Mouse (Mus musculus) CH12.LX (cell line): ENCODE measurements around the gene Cyfip2. TPM values are rescaled to one million over a fixed set of nuclear protein-coding genes. Genes with fewer than 3 reads are reported as not detected.
A peak's percentile ranks its signal among the peaks of the same experiment; 100 is the strongest.

Experiments
- DNase-seq: peaks from one replicate; pipeline ENCODE4 v3.0.0-alpha.2; 2013; ENCODE audit errors: extremely low read depth
- H3K27ac ChIP-seq: 2 replicates; pipeline ENCODE4 v1.5.1; 2012; ENCODE audit warnings: low read depth, mild to moderate bottlenecking, control low read depth, moderate library complexity; ENCODE audit not compliant: insufficient read depth
- H3K27me3 ChIP-seq: replicated peaks from 2 replicates; pipeline ENCODE3; 2012; ENCODE audit warnings: inconsistent platforms
- H3K36me3 ChIP-seq, 2 experiments: replicated peaks in 1 of 2; 2 replicates each; pipeline versions ENCODE3 to v1.6.1; 2012; ENCODE audit warnings: inconsistent platforms in 1 of 2, low read length in 1 of 2, mild to moderate bottlenecking in 1 of 2, mixed read lengths in 1 of 2, moderate library complexity in 1 of 2; ENCODE audit not compliant: control insufficient read depth in 1 of 2, insufficient read depth in 1 of 2
- H3K4me1 ChIP-seq, 2 experiments: 2 replicates each; pipeline ENCODE4 v1.6.1; 2012; ENCODE audit warnings: inconsistent platforms in 1 of 2, moderate library complexity in 1 of 2; ENCODE audit not compliant: insufficient read depth in 2 of 2, control insufficient read depth in 1 of 2
- H3K4me2 ChIP-seq: 2 replicates; pipeline ENCODE4 v1.6.1; 2012; ENCODE audit warnings: low read depth, mild to moderate bottlenecking, control low read depth; ENCODE audit not compliant: poor library complexity, insufficient read depth, severe bottlenecking
- H3K4me3 ChIP-seq, 3 experiments: fragments of 150-350 bp in 1 of 3; sonication (generic) in 1 of 3; replicated peaks in 1 of 3; 2 replicates each; pipeline versions ENCODE3 to v1.5.1; 2011 to 2012; ENCODE audit warnings: low read depth in 2 of 3, low read length in 2 of 3, mild to moderate bottlenecking in 2 of 3, moderate library complexity in 2 of 3, control low read depth in 1 of 3, improper control_type of control experiment in 1 of 3, inconsistent platforms in 1 of 3, mixed read lengths in 1 of 3; ENCODE audit not compliant: poor library complexity in 1 of 3
- H3K79me2 ChIP-seq: replicated peaks from 2 replicates; pipeline ENCODE4 v1.6.1; 2012; ENCODE audit warnings: mild to moderate bottlenecking, moderate library complexity; ENCODE audit not compliant: control insufficient read depth, poor library complexity, insufficient read depth, severe bottlenecking; ENCODE audit errors: extremely low read depth
- H3K9ac ChIP-seq: 2 replicates; pipeline ENCODE4 v1.6.1; 2012; ENCODE audit warnings: low read depth, mild to moderate bottlenecking, control low read depth, moderate library complexity; ENCODE audit not compliant: insufficient read depth
- H3K9me3 ChIP-seq: replicated peaks from 2 replicates; pipeline ENCODE3; 2012; ENCODE audit warnings: low read length, inconsistent platforms, mixed read lengths
- CTCF ChIP-seq, 2 experiments: IDR thresholded peaks in 1 of 2; conservative IDR thresholded peaks in 1 of 2; 2 replicates each; pipeline ENCODE4 v1.5.1; 2011 to 2012; ENCODE audit warnings: low read depth in 2 of 2, low read length in 2 of 2, improper control_type of control experiment in 1 of 2, inconsistent platforms in 1 of 2, mild to moderate bottlenecking in 1 of 2, moderate library complexity in 1 of 2
- E2F4 ChIP-seq: IDR thresholded peaks from 2 replicates; pipeline ENCODE4 v1.6.1; 2011; ENCODE audit warnings: low read depth, low read length, improper control_type of control experiment; ENCODE audit not compliant: insufficient replicate concordance
- EP300 ChIP-seq: IDR thresholded peaks from 2 replicates; pipeline ENCODE4 v1.6.1; 2011; ENCODE audit warnings: low read length, improper control_type of control experiment
- HCFC1 ChIP-seq: IDR thresholded peaks from 2 replicates; pipeline ENCODE4 v1.6.1; 2012; ENCODE audit warnings: low read depth, mild to moderate bottlenecking, inconsistent platforms, low read length, improper control_type of control experiment
- JUN ChIP-seq: IDR thresholded peaks from 2 replicates; pipeline ENCODE4 v1.6.1; 2011; ENCODE audit warnings: low read depth, mild to moderate bottlenecking, low read length, improper control_type of control experiment, moderate library complexity; ENCODE audit not compliant: insufficient read depth
- KAT2A ChIP-seq: IDR thresholded peaks from 2 replicates; pipeline ENCODE4 v1.6.1; 2012; ENCODE audit warnings: low read length, improper control_type of control experiment, inconsistent platforms; ENCODE audit not compliant: insufficient replicate concordance
- MAFK ChIP-seq: IDR thresholded peaks from 2 replicates; pipeline ENCODE4 v1.6.1; 2011; ENCODE audit warnings: low read length, improper control_type of control experiment; ENCODE audit not compliant: insufficient replicate concordance
- MAZ ChIP-seq: IDR thresholded peaks from 2 replicates; pipeline ENCODE4 v1.6.1; 2012; ENCODE audit warnings: low read depth, mild to moderate bottlenecking, inconsistent platforms, low read length, improper control_type of control experiment, moderate library complexity
- MXI1 ChIP-seq: IDR thresholded peaks from 2 replicates; pipeline ENCODE4 v1.6.1; 2011; ENCODE audit warnings: mild to moderate bottlenecking, low read depth, low read length, improper control_type of control experiment
- MYC ChIP-seq: IDR thresholded peaks from 2 replicates; pipeline ENCODE4 v1.6.1; 2011; ENCODE audit warnings: low read depth, mild to moderate bottlenecking, improper control_type of control experiment, low read length
- NELFE ChIP-seq: IDR thresholded peaks from 2 replicates; pipeline ENCODE4 v1.6.1; 2011; ENCODE audit warnings: low read depth, low read length, improper control_type of control experiment
- NRF1 ChIP-seq: IDR thresholded peaks from 2 replicates; pipeline ENCODE4 v1.6.1; 2014; ENCODE audit warnings: low read depth, mild to moderate bottlenecking, inconsistent platforms, low read length, improper control_type of control experiment, moderate library complexity
- RAD21 ChIP-seq: IDR thresholded peaks from 2 replicates; pipeline ENCODE4 v1.6.1; 2011; ENCODE audit warnings: low read depth, mild to moderate bottlenecking, low read length, improper control_type of control experiment, moderate library complexity
- RCOR1 ChIP-seq: conservative IDR thresholded peaks from 2 replicates; pipeline ENCODE4 v1.6.1; 2012; ENCODE audit warnings: low read depth, mild to moderate bottlenecking, inconsistent platforms, low read length, improper control_type of control experiment
- SIN3A ChIP-seq: IDR thresholded peaks from 2 replicates; pipeline ENCODE4 v1.6.1; 2012; ENCODE audit warnings: low read length, improper control_type of control experiment, inconsistent platforms
- SMC3 ChIP-seq: IDR thresholded peaks from 2 replicates; pipeline ENCODE4 v1.6.1; 2011; ENCODE audit warnings: low read depth, low read length, improper control_type of control experiment
- TBP ChIP-seq: conservative IDR thresholded peaks from 2 replicates; pipeline ENCODE4 v1.6.1; 2011; ENCODE audit warnings: low read depth, low read length, improper control_type of control experiment
- TCF12 ChIP-seq: IDR thresholded peaks from 2 replicates; pipeline ENCODE4 v1.6.1; 2014; ENCODE audit warnings: low read depth, mild to moderate bottlenecking, inconsistent platforms, low read length, improper control_type of control experiment
- UBTF ChIP-seq: IDR thresholded peaks from 2 replicates; pipeline ENCODE4 v1.6.1; 2012; ENCODE audit warnings: low read depth, mild to moderate bottlenecking, inconsistent platforms, low read length, improper control_type of control experiment, moderate library complexity
- USF1 ChIP-seq: IDR thresholded peaks from 2 replicates; pipeline ENCODE4 v1.6.1; 2014; ENCODE audit warnings: low read depth, mild to moderate bottlenecking, inconsistent platforms, low read length, improper control_type of control experiment
- USF2 ChIP-seq: conservative IDR thresholded peaks from 2 replicates; pipeline ENCODE4 v1.6.1; 2011; ENCODE audit warnings: low read depth, low read length, improper control_type of control experiment
- ZC3H11A ChIP-seq: IDR thresholded peaks from 2 replicates; pipeline ENCODE4 v1.6.1; 2012; ENCODE audit warnings: low read depth, mild to moderate bottlenecking, inconsistent platforms, low read length, improper control_type of control experiment
- ZKSCAN1 ChIP-seq: IDR thresholded peaks from 2 replicates; pipeline ENCODE4 v1.6.1; 2012; ENCODE audit warnings: low read depth, inconsistent platforms, low read length, improper control_type of control experiment, borderline replicate concordance
- ZMIZ1 ChIP-seq: IDR thresholded peaks from 2 replicates; pipeline ENCODE4 v1.6.1; 2012; ENCODE audit warnings: low read depth, mild to moderate bottlenecking, inconsistent platforms, low read length, improper control_type of control experiment
- ZNF384 ChIP-seq: IDR thresholded peaks from 2 replicates; pipeline ENCODE4 v1.6.1; 2012; ENCODE audit warnings: low read depth, low read length, improper control_type of control experiment, inconsistent platforms
- dilution Hi-C: fragments of 300-500 bp; cut with MboI; formaldehyde crosslinking; loops from 2 replicates; pipeline ENCODE4 v1.14.3; 2020; ENCODE audit warnings: low sequenced_read_pairs; ENCODE audit not compliant: extremely low pct_unique_long_range_greater_than_20kb, extremely low pct_ligation_motif_present
- in situ Hi-C: fragments of 300-500 bp; cut with MboI; formaldehyde crosslinking; loops from 3 replicates; pipeline ENCODE4 v1.14.3; 2019; ENCODE audit warnings: low sequenced_read_pairs, low pct_ligation_motif_present, low pct_unique_long_range_greater_than_20kb, mixed read lengths
- polyA plus RNA-seq: library from polyadenylated mRNA; unstranded; fragments of >175 nt; gene quantifications from 2 replicates; pipeline ENCODE4 v1.2.1, GENCODE M21; 2012; ENCODE audit warnings: low read depth; ENCODE audit not compliant: insufficient read length
- total RNA-seq, 2 experiments: library from RNA; depleted of rRNA; stranded (reverse); fragments of 300-350 nt in 1 of 2; fragments of >200 nt in 1 of 2; gene quantifications; 2 replicates each; pipeline ENCODE4 v1.2.3; 2012 to 2014

The Cyfip2 gene
- total and polyA plus RNA-seq, 3 experiments = 40.7 to 194 (median 97.6) TPM

- in situ Hi-C loops = loop anchor here (5.0 kb wide), 2 partner anchors 36 to 156 kb away; partner anchors contain the start of gene Cyfip2
- peaks cover 89 to 98% of the 10 kb centered on the region in 2 experiments for H3K36me3 ChIP-seq
- H3K4me3 ChIP-seq = no peak overlapping the region
Observed at GRCm38 (mm10) chr11:46276778-46277177, 35.9 kb downstream of the Cyfip2 start.

DNA sequence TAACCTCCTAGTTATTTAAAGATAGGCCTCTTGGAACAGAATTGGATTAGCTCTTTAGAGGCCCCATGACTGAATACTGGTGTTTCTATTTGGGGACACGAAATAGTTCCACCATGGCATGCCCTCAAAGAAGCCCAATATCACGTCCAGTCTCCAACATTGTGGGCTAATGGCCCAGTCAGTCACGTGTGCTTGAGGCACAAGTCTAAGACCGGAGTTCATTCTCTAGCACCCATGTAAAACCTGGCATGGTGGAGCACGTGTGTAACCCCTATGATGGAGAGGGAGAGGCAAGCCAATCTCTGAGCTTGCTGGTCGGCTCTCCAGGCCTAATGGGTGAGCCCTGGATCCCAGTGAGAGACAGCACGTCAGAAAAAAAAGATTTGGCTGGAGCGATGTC, 36.5 kb downstream of the Cyfip2 start:
- TF ChIP-seq KAT2A (no peak), NRF1 (no peak)
- TF ChIP-seq, all 38 proteins: peak for 0
- Histone ChIP-seq H3K27me3 (no peaks in the 10 kb centered on the region), H3K27ac (no peak overlapping the region), H3K9me3 (no peaks in the 10 kb centered on the region), H3K79me2 (no peaks in the 10 kb centered on the region; the same call in 1 of the 2 replicates), H3K4me2 (no peak overlapping the region), H3K36me3 (peaks cover 89 to 98% of the 10 kb centered on the region in 2 experiments), H3K4me3 (no peak overlapping the region), H3K9ac (no peak overlapping the region), H3K4me1 (peaks cover 11 to 89% of the 10 kb centered on the region in 2 experiments)
- DNase-seq = no peak
- dilution Hi-C loops (no loop called here), in situ Hi-C loops (loop anchor here (5.0 kb wide), 2 partner anchors 36 to 156 kb away; partner anchors contain the start of gene Cyfip2)

More at GRCm38 (mm10) chr11:46276778-46277177, 35.9 kb downstream of the Cyfip2 start:
- DNase-seq = no peak
- H3K27me3 ChIP-seq = no peaks in the 10 kb centered on the region
- no peak overlapping the region for H3K4me2 ChIP-seq
- H3K9me3 ChIP-seq = no peaks in the 10 kb centered on the region
- H3K4me1 ChIP-seq = peaks cover 11 to 83% of the 10 kb centered on the region in 2 experiments
- no peak overlapping the region for H3K9ac ChIP-seq
- TF ChIP-seq EP300 = no peak
- TF ChIP-seq MAZ = no peak
- TF ChIP-seq JUN = no peak
- TF ChIP-seq UBTF = no peak
- TF ChIP-seq CTCF (conservative IDR thresholded peaks at IDR 0.05 in 1 of 2, IDR thresholded peaks at IDR 0.05 in 1 of 2; ENCODE audit: low read depth in 2 of 2, low read length in 2 of 2) = peak in 1 of 2 experiments; percentile 47; a peak in 2 of 4 replicates
- no peak for TF ChIP-seq RCOR1
- H3K79me2 ChIP-seq = no peaks in the 10 kb centered on the region; the same call in 1 of the 2 replicates
- dilution Hi-C loops = no loop called here
- no peak overlapping the region for H3K27ac ChIP-seq

DNA sequence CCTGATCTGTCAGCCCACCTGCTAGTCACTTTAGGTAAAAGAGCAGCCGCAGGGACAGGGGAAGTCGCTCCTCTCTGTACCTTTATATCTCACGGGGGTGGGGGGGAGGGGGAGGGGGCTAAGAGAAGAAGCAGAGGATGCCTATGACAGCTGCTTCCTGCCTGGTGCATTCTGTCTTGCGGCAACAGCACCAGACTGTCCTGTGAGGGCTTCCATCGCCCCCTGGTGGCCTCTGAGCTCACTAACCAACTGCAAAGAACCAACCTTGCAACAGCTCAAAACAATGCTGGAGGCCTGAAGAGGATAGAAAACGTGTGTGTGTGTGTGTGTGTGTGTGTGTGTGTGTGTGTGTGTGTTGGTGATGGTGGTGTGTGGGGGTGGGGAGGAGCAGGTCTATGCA, 37.4 kb downstream of the Cyfip2 start:
- no peaks in the 10 kb centered on the region for H3K9me3 ChIP-seq
- in situ Hi-C loops = loop anchor here (5.0 kb wide), 2 partner anchors 37 to 157 kb away; partner anchors contain the start of gene Cyfip2
- no peak overlapping the region for H3K4me3 ChIP-seq
- H3K9ac ChIP-seq = no peak overlapping the region
- no peak overlapping the region for H3K27ac ChIP-seq
- peak; percentile 96 for DNase-seq
- peaks cover 11 to 96% of the 10 kb centered on the region in 2 experiments for H3K4me1 ChIP-seq
- H3K36me3 ChIP-seq = peaks cover 88 to 96% of the 10 kb centered on the region in 2 experiments
- H3K4me2 ChIP-seq = no peak overlapping the region
- dilution Hi-C loops = no loop called here
- H3K79me2 ChIP-seq = no peaks in the 10 kb centered on the region; the same call in 1 of the 2 replicates
- no peaks in the 10 kb centered on the region for H3K27me3 ChIP-seq
- TF ChIP-seq MXI1 (0 out of 2 replicates have a peak, but pooled peaks have one; percentile 51), MYC (no peak), ZC3H11A (no peak; the same call in 1 of the 2 replicates), E2F4 (no peak), JUN (no peak), HCFC1 (no peak), USF2 (no peak), TCF12 (peak; percentile 41; the same call in 1 of the 2 replicates), ZNF384 (no peak), SIN3A (no peak), NELFE (no peak), UBTF (no peak), ZKSCAN1 (no peak), SMC3 (peak; percentile 83), USF1 (no peak), MAFK (no peak), TBP (no peak), ZMIZ1 (no peak), RCOR1 (no peak), RAD21 (peak; percentile 72)
